Mouse (Mus musculus) heart, embryonic 11.5 days (tissue): ENCODE data around the gene Tie1. TPM values are rescaled to one million over a fixed set of nuclear protein-coding genes. Genes with fewer than 3 reads are reported as not detected.

Experiments used
- ATAC-seq: fragments of 200-750 bp; cut with Nextera tagmentation; replicated peaks from 2 replicates; pipeline ENCODE4 v1.8.0; 2017; ENCODE audit warnings: moderate library complexity; ENCODE audit not compliant: insufficient number of reproducible peaks, low FRiP score, low TSS enrichment
- H3K27ac ChIP-seq: fragments of 300-500 bp; sonication (generic); 2 replicates; pipeline ENCODE4 v1.5.1; 2014; ENCODE audit warnings: mild to moderate bottlenecking, low read depth, low read length
- H3K27me3 ChIP-seq: fragments of 300-500 bp; sonication (generic); 2 replicates; pipeline ENCODE4 v1.6.1; 2014; ENCODE audit warnings: mild to moderate bottlenecking, low read length, mixed read lengths; ENCODE audit not compliant: control insufficient read depth, insufficient read depth
- H3K36me3 ChIP-seq: fragments of 300-500 bp; sonication (generic); 2 replicates; pipeline ENCODE4 v1.6.1; 2014; ENCODE audit warnings: mild to moderate bottlenecking, low read length, moderate library complexity, mixed read lengths; ENCODE audit not compliant: control insufficient read depth, insufficient read depth
- H3K4me1 ChIP-seq: fragments of 300-500 bp; sonication (generic); 2 replicates; pipeline ENCODE4 v1.6.1; 2014; ENCODE audit warnings: low read length; ENCODE audit not compliant: control insufficient read depth, insufficient read depth
- H3K4me2 ChIP-seq: fragments of 300-500 bp; sonication (generic); 2 replicates; pipeline ENCODE4 v1.6.1; 2014; ENCODE audit warnings: mild to moderate bottlenecking, moderate library complexity
- H3K4me3 ChIP-seq: fragments of 300-500 bp; sonication (generic); 2 replicates; pipeline ENCODE4 v1.5.1; 2014; ENCODE audit warnings: low read depth, low read length
- H3K9ac ChIP-seq: fragments of 300-500 bp; sonication (generic); 2 replicates; pipeline ENCODE4 v1.6.1; 2014; ENCODE audit warnings: mild to moderate bottlenecking, low read depth, low read length, moderate library complexity
- H3K9me3 ChIP-seq: fragments of 300-500 bp; sonication (generic); replicated peaks from 2 replicates; pipeline ENCODE4 v1.6.1; 2016; ENCODE audit warnings: low read length; ENCODE audit not compliant: control insufficient read depth
- WGBS: fragments of 180-500 bp; shearing (Covaris S2); extraction: QIAGEN DNeasy Blood & Tissue Kit; methylation state at CpG from one replicate; pipeline ENCODE4 v1.1.7; 2014; ENCODE audit not compliant: insufficient replicate concordance; 5-methylcytosine and 5-hydroxymethylcytosine counted together
- polyA plus RNA-seq: library from polyadenylated mRNA; unstranded; fragments of >200 nt; fragmentation: Nextera tagmentation; extraction: Ambion mirVana; gene quantifications from 2 replicates; pipeline ENCODE4 v1.2.1, GENCODE M21; 2014

The Tie1 gene
- polyA plus RNA-seq, 1 experiment from 2014 or later: 34.6 TPM

DNA sequence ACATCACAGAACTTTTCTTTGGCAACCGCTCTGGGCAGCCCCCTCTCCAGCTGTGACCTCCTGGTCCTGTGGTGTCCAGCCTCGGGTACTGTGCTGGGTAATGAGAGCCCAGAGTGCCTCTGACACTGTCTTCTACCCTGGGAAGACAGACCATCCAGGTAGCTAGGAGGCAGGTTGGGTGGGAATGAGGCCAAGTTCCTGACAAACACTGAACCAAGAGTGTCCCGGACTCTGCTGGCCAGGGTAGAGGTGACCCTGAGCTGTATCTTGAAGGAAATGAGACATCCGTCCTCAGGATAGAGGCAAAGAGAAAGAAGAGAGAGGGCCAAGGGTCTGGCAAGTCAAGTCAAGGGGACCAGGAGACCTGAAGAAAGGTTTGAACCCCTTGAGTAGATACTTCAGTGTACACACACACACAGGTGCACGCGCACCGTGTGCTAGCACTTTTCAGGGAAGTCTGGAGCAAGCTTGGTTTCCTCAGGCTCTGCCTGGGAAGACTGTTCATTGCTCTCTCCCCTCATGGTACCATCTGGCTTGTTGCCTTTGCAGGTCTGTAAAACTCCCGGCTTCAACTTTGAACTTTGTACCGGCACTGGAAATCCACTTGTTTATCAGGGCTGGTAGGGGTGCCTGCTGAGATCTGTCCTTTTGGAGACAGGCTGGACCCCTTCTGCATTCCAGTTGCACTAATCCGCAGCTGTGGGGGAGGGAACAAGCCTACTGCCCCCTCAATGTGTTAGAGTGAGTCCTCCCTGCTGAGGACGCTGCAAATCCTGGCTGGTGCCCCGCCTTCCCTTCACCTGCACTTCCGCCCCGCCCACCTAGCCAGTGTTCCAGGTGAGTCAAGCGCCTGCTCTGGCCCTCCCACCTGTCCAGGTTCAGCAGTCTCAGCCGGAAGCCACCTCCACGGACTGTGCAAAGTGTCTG lies 36.8 kb upstream of the Tie1 start, which contains the start of gene 2610528J11Rik:
TSS of gene 2610528J11Rik (plus strand) at position 592 of the 927 bp plus-strand sequence.
- Histone ChIP-seq H3K4me3 (no peak within 1 kb of the TSS), H3K27ac (no peak within 1 kb of the TSS), H3K9ac (no peak within 1 kb of the TSS), H3K9me3 (no peaks in the 10 kb centered on the region), H3K4me1 (no peaks in the 10 kb centered on the region), H3K36me3 (no peaks in the 10 kb centered on the region), H3K4me2 (no peak within 1 kb of the TSS), H3K27me3 (peaks cover 4% of the 10 kb centered on the region; the same call in 1 of the 2 replicates)
- 37% methylated on average over 17 of the region's 17 CpGs for WGBS
- no peak for ATAC-seq

DNA sequence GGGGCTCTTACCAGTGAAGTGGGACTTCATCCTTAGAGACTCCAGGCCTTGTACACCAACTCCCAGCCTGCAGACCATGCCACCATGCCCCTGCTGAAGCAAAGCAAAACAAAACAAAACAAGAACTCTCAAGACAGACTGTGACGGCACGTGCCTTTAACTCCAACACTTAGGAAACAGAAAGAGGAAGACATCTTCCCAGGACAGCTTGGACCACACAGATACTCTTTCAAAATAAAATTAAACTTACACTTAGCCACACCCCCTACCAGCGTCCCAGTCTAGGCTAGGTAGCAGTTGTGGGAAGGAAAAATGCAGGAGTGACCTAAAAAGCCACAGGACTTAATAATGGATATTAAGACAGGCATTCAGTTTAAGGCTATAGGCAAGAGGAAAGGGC lies 35.9 kb upstream of the Tie1 start:
- ATAC-seq: no peak
- no peaks in the 10 kb centered on the region for H3K36me3 ChIP-seq
- H3K27me3 ChIP-seq: peaks cover 4% of the 10 kb centered on the region; the same call in 1 of the 2 replicates
- no peaks in the 10 kb centered on the region for H3K9me3 ChIP-seq
- WGBS: 66% methylated on average over 3 of the region's 3 CpGs
- no peak overlapping the region for H3K9ac ChIP-seq
- H3K4me2 ChIP-seq: no peak overlapping the region
- H3K4me1 ChIP-seq: no peaks in the 10 kb centered on the region
- no peak overlapping the region for H3K27ac ChIP-seq
- H3K4me3 ChIP-seq: no peak overlapping the region

DNA sequence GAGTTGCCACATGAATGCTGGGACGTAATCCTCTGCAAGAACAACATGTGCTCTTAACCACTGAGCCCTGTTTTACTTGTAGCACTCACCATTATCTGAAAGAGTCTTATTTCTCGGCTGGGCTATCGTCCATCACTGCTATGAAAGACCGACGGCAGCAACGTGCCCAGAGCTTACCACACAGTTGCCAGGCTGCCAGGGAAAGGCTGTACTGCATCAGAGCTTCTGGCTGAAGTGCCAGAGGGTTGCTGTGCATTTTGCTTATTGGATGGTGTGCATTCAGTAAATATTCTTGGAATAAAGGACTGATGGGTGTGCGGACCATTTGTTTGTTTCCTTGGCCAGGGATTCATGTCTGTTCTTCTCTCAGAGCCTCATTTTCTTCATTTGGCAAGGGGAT lies 34.1 kb upstream of the Tie1 start:
- Histone ChIP-seq H3K36me3 (no peaks in the 10 kb centered on the region), H3K4me3 (no peak overlapping the region), H3K9ac (no peak overlapping the region), H3K4me2 (no peak overlapping the region), H3K27me3 (peaks cover 4% of the 10 kb centered on the region; the same call in 1 of the 2 replicates), H3K9me3 (no peaks in the 10 kb centered on the region), H3K27ac (no peak overlapping the region), H3K4me1 (no peaks in the 10 kb centered on the region)
- 60% methylated on average over 7 of the region's 7 CpGs for WGBS
- no peak for ATAC-seq

DNA sequence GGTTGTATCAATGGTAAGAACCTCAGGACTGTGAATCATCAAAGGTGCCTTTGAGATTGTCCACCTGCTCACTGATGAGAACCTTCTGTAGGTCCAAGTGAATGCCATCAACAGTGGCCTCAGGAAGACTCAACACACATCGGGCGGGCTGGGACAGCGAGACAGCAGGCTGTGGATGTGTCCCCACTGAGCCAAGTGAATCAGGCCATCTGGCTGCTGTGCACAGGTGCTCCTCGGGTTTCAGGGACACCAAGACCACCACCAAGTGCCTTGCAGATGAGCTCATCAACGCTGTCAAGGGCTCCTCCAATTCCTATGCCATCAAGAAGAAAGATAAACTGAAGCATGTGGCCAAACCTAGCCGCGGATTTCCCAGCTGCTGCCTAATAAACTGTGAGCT lies 32.4 kb upstream of the Tie1 start:
- no peak overlapping the region for H3K4me2 ChIP-seq
- H3K27ac ChIP-seq: no peak overlapping the region
- no peak overlapping the region for H3K4me3 ChIP-seq
- H3K9me3 ChIP-seq: no peaks in the 10 kb centered on the region
- ATAC-seq: no peak
- H3K9ac ChIP-seq: no peak overlapping the region
- WGBS: 76% methylated on average over 7 of the region's 7 CpGs
- H3K4me1 ChIP-seq: no peaks in the 10 kb centered on the region
- no peaks in the 10 kb centered on the region for H3K36me3 ChIP-seq
- peaks cover 4% of the 10 kb centered on the region; the same call in 1 of the 2 replicates for H3K27me3 ChIP-seq

DNA sequence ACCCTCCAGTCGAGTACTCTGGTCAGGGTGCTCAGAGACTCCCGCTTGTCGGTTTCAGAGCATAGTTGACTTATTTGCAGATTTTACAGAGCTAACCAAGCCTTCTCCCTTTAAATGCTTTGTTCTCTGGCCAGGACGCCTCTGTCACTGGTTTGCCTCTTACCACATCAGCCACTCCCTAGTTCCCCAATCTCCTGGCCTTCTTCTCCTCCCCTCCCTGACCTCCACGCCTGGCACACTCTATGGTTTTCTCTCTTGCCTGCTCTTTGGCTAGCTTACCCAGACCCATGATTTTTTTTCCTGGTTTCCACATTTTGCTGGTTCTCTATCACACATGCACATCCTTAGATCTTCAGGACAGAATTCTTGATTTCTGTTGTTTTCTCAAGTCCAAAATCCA lies 28.3 kb upstream of the Tie1 start:
- H3K27ac ChIP-seq: no peak overlapping the region
- no peak for ATAC-seq
- no peak overlapping the region for H3K4me3 ChIP-seq
- WGBS: 52% methylated on average over 5 of the region's 5 CpGs
- no peaks in the 10 kb centered on the region for H3K27me3 ChIP-seq
- H3K4me1 ChIP-seq: peaks cover 10% of the 10 kb centered on the region
- no peak overlapping the region for H3K4me2 ChIP-seq
- H3K9ac ChIP-seq: no peak overlapping the region
- no peaks in the 10 kb centered on the region for H3K36me3 ChIP-seq
- no peaks in the 10 kb centered on the region for H3K9me3 ChIP-seq

DNA sequence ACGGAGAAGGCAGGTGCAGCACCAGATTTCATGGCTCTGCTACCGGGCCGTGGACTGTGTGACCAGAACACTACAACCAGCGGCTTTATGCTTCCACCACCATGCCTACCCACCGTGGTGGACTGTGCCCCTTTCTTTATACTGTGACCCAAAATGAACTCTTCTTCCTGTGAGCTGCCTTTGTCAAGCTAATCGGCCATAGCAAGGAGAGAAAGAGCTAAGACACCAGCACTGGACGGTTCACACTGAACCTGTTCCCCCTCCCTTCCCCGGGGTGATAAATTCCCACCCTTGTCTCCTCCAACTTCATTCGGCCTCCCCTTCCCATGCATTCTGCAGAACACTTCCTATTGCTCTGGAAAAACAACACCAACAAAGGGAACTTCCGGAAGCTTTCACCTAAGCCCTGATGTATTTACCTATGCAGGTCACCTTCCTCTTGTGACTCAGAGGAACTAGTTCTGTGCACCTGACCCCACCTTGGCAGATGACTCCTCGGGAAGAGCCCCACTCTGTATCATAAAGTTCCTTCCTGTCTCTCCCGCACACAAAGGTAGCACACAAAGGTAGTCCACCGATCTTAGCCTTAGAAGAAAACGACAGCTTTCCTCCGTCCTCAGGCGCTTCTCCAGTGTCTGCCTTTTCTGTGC lies 27.8 kb upstream of the Tie1 start:
- no peaks in the 10 kb centered on the region for H3K27me3 ChIP-seq
- 35% methylated on average over 16 of the region's 16 CpGs for WGBS
- H3K9ac ChIP-seq: no peak overlapping the region
- H3K4me2 ChIP-seq: peak overlapping the region; percentile 51; the same call in 1 of the 2 replicates
- ATAC-seq: no peak
- no peaks in the 10 kb centered on the region for H3K9me3 ChIP-seq
- H3K4me1 ChIP-seq: peaks cover 10% of the 10 kb centered on the region
- H3K36me3 ChIP-seq: no peaks in the 10 kb centered on the region
- H3K27ac ChIP-seq: no peak overlapping the region
- H3K4me3 ChIP-seq: no peak overlapping the region

DNA sequence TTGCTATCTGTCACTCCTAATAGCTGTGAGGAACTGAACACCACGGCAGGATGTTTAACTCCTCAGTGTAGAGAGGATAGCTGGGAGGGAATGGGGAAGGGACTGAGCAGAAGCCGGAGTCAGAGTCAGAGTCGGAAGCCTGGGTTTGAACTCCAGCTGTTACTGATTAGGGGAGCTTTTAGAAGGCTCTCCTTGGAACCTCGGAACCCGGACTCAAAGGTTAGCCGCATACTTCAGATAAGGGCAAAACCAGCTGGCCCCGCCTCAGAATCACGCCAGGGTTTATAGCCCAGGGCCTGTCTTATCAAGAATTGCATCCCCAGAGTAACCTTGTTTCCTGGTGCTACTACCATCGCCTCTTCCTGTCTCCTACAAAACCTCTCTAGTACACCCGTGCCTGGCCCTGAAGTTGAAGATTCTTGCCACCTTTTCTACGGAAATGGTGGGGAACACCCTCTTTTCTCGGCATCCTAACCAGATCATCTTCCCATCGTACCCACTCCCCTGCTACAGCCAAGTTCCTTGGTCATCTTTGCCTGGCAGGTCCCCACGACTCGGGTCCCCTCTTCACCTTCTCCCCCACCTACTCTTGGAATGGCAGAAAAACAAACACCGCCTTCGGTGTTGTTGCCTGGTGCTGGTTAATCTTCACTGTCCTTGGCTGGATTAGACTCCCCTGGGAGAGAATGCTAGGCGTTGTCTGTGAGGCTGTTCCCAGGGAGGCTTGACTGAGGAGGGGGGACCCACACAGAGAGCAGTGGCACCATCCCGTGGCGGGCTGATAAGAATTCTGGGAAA lies 27.0 kb upstream of the Tie1 start:
- peak overlapping the region; percentile 51 for H3K4me2 ChIP-seq
- 0 out of 2 replicates have a peak, but pooled peaks have one; percentile 18 for ATAC-seq
- 2% methylated on average over 20 of the region's 20 CpGs for WGBS
- no peaks in the 10 kb centered on the region for H3K27me3 ChIP-seq
- H3K9me3 ChIP-seq: no peaks in the 10 kb centered on the region
- peak overlapping the region; percentile 2; the same call in 1 of the 2 replicates for H3K4me3 ChIP-seq
- H3K9ac ChIP-seq: peak overlapping the region; percentile 3; the same call in 1 of the 2 replicates
- peaks cover 10% of the 10 kb centered on the region for H3K4me1 ChIP-seq
- H3K36me3 ChIP-seq: no peaks in the 10 kb centered on the region
- H3K27ac ChIP-seq: no peak overlapping the region

DNA sequence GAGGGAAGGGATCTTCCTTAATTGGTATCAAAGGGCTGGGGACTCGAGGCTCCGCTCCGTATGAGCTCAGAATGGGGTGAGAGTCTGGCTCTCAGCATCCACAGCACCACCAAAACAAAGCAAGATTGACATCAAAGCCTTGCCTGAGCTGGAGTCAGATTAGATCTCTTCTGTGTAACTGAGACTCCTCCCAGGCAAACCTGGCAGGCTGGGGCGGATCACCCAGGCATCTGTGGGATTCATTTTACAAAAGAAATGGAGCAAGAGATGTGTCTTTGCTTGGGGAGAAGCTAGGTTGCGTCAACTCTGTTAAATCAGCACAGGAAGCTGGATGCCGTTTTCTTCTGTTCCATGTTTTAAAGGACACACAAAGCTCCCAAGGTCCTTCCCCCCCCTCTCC lies 19.2 kb upstream of the Tie1 start:
- Histone ChIP-seq H3K9me3 (no peaks in the 10 kb centered on the region), H3K9ac (no peak overlapping the region), H3K27me3 (no peaks in the 10 kb centered on the region), H3K4me2 (no peak overlapping the region), H3K27ac (no peak overlapping the region), H3K4me1 (no peaks in the 10 kb centered on the region), H3K36me3 (no peaks in the 10 kb centered on the region), H3K4me3 (no peak overlapping the region)
- no peak for ATAC-seq
- 18% methylated on average over 6 of the region's 6 CpGs for WGBS
